Mouse (Mus musculus) heart, postnatal 0 days (tissue): ENCODE measurements around the gene Frmd4b.
"Not testable (repeated sequence)": the region's sequence is repeated elsewhere in the genome, so short reads cannot be mapped to it uniquely, and the experiment has no call there.

Source experiments
- CTCF ChIP-seq: IDR thresholded peaks from 2 replicates; pipeline ENCODE4 v1.5.1; 2016; ENCODE audit warnings: antibody characterized with exemption, control low read depth, low read depth
- EP300 ChIP-seq: IDR thresholded peaks from 2 replicates; pipeline ENCODE4 v1.6.1; 2016; ENCODE audit warnings: antibody characterized with exemption, low read depth

GRCm38 (mm10) chr6:97357606-97358005 is 259.7 kb downstream of the Frmd4b start:
- TF ChIP-seq CTCF, EP300: not testable (repeated sequence)
